Mouse (Mus musculus) c-Kit-positive CD71-negative TER-119-negative erythroid progenitor cells, embryonic 14.5 days (primary cell): ENCODE data around the gene Suclg1.

Source experiments
- DNase-seq: peaks from one replicate; pipeline ENCODE4 v3.0.0-alpha.2; 2013; ENCODE audit warnings: low read depth

Gene Suclg1

DNA sequence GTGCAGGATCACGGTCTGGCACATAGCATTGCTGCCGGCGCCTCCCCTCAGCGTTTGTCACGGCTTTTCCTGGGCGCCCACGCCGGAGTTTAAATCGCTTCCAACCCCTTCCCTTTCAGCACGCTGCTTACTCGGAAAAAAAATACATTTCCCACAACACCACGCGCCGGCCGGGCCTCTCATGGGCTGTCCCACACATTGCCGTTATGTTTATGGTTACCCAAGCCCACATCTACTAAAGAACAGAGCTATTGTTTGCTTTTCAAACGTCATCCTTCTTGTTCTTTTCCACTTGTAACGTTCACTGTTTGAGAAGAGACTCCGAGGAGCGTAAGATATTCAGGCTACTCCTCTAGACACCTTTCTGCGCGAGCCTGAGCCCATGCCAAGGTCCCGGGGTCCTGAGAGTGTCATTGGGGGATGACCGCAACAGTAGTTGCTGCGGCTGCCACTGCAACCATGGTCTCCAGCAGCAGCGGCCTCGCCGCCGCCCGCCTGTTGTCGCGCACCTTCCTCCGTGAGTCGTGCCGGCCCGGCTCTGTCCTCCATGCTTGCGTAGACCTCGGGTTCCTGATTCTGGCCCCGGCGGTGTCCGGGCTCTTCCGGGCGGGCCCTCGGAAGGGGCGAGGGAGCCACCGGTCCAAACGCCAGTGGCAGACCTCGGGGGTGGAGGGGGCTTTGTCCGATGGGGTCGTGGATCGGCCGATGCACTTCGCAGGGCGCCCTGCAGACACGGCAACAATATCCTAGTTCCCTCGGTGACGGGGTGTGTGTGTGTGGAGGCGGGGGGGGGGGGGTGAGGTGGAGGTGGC is at the start of gene Suclg1:
TSS of gene Suclg1 (plus strand) at position 146 of the 812 bp plus-strand sequence.
- peak; percentile 83 for DNase-seq

DNA sequence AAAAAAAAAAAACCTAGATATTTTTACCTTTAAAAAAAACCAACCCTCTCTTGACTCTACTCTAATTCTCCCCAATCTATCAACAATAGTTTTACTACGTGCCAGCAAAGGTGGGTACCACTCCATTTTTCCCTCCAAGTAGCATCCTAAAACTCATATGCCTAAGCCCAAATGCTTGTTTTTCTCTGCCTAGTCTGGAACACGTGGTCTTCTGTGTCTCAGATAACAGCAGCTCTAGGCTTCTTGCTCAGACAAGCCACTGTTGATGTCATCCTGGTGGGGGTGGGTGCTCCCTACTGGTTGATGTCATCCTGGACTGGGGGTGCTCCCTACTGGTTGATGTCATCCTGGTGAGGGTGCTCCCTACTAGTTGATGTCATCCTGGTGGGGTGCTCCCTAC is 44.5 kb upstream of the Suclg1 start:
- DNase-seq = no peak

GRCm38 (mm10) chr6:73204937-73205336 is 43.2 kb upstream of the Suclg1 start:
- DNase-seq = no peak

DNA sequence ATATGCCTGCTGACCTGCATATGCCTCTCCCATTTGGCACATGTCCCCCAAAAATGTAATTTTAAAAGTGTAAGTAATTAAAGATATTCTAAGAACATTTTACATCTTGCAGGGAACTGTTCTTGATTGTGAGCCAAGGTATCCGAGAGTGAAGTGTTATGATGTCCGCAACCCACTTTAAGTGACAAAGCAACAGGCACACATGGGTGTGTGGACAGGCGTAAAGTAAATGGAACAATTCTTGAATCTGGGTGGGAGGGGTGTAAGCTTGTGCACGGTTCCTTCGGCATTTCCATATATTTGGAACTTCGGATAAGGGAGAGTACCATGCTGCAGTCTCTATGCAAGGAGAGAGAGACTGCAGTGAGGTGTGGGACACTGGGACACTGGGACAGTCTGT is 38.6 kb upstream of the Suclg1 start:
- no peak for DNase-seq

GRCm38 (mm10) chr6:73210445-73210972 is 37.7 kb upstream of the Suclg1 start:
- DNase-seq = peak; percentile 45

- DNase-seq = no peak
Observed at GRCm38 (mm10) chr6:73211036-73211435, 37.1 kb upstream of the Suclg1 start.

DNA sequence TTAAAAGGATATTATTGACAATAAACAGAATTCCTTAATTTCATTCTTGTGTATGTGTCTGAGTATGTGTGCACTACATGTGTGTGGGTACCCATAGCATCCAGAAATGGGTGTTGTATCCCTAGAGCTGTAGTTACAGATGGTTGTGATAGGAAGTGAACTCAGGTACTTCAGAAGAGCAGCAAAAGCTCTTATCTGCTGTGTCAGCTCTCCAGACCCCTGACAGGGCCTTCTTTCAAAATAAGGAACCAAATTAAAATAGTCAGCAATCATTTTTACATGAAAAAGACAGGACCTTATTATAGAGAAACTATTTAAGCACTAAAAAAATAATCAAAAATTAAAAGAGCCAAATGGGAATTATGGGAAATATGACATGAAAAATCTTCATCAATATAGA is 36.6 kb upstream of the Suclg1 start:
- no peak for DNase-seq

DNA sequence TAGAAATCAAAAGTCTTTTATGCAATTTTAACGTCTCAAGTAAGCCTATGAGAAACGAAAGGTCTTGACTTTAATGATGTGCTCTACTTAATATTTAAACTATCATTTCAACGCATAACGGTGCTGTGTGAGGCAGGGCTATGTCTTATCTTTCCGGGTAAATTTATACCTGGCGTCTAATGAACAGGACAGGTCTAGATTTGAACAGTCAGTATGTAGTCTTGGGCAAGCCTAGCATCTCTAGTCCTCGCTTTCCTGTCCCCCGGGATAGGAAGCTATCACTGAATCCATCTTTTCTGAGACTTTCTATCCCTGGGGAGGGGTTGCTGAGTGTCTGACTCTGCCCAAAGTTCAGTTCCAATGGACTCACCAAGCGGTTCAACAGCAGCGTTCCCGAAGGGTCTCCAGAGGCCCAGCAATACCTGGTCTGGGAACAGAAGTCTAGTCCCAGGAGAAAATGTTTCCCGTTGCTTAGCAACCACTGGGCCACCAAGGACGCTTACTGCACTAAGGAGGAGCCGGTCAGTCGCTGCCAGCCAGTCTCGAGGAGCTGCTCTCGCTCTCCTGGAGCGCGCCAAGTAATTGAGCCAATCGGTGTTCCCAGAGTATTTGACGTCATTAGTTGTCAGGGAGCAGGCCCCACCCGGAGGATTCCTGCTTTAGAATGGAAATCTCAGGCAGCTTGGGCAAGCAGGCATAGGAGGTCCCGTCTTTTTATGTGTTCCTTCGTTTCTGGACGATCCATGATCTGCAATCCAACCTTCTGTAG is 26.8 kb upstream of the Suclg1 start, which contains the start of gene Dnah6:
TSS of gene Dnah6 (minus strand) at position 463 of the 769 bp plus-strand sequence.
- DNase-seq = peak; percentile 77

DNA sequence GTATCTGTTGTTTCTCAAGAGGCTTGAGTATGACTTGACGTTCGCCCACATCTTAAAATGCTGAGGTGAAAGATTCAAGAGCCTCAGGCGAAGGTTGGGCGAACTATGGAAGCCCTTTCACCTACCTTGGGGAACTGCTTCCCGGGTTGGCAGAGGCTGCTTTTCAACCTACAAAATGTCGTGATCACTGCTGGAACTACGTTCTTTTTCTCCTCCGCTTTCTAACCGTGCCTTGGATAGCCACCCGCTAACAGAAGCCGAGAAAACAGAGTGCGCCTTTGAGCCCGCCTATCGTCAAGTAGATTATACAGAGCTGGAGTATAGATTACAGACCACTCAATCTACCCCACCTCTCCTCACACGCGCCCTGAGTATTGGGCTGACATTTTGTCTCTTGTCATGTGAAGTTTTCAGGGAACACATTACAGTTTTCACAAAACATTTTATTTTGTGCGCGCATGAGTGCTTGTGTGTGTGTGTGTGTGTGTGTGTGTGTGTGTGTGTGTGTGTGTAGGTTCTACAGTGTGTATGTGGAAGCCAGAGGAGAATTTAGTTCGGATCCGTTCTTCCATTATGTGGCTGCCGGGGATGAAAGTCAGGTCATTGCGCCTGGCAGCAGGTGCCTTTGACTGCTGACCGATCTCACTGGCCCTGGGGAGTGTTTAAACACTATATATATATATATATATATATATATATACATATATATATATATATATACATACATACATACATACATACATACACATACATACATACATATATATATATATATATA is 26.0 kb upstream of the Suclg1 start:
- DNase-seq = no peak

DNA sequence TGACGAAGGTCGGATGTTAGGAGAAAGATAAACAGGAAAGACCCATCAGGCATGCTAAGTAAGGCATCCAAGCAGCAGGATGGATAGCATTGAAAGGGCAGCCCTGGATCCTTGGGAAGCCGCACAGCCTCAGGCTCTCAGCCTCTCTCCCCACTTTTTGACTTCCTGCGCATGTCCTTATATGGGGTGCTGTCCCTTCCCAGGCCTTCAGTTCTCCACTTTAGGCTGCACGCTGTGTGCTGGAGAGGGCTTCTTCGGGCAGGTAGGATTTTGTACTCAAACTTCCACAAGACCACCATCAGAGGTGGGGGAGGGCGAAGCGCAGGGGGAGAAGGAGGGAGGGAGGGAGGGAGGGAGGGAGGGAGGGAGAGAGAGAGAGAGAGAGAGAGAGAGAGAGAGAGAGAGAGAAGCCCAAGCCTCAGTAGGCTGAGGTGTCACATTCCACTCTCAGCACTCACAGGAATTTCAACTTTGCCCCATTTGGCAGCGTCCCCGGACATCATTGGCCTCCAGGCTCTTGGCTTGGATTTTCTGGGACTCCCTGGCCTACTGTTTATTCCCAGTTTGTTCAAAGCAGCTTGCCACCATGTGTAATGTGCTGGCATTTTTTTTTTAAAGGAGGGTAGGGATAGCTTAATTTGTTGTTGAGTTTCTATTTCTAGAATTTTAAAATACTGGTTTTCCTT is 25.2 kb upstream of the Suclg1 start:
- DNase-seq = no peak

- peak; percentile 56 for DNase-seq
Observed at GRCm38 (mm10) chr6:73227376-73228158, 20.6 kb upstream of the Suclg1 start.

DNA sequence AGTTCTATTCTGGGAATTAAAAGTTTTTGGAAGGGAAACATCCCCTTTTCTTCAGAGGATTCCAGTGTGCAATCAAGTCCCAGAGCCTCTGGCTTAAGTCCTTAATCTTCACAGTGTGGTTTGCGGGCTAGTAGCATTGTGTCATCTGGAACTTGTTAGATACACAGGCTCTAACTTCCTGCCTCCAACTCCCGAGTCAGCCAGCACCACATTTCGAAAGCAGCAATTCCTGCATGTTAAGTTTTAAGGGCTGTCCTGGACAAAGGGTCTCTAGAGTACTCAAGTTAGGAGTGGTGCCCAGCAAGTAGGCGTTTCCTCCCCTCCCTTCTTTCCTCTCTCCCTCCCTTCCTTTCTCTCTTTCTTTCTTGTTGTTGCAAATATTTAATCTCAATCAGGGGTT is 19.8 kb upstream of the Suclg1 start:
- DNase-seq = no peak

- DNase-seq = no peak
Observed at GRCm38 (mm10) chr6:73228881-73229280, 19.3 kb upstream of the Suclg1 start.

- no peak for DNase-seq
Observed at GRCm38 (mm10) chr6:73232152-73232584, 16.0 kb upstream of the Suclg1 start.

GRCm38 (mm10) chr6:73233202-73233726 is 14.9 kb upstream of the Suclg1 start:
- no peak for DNase-seq

GRCm38 (mm10) chr6:73234302-73234900 is 13.8 kb upstream of the Suclg1 start:
- DNase-seq = no peak

DNA sequence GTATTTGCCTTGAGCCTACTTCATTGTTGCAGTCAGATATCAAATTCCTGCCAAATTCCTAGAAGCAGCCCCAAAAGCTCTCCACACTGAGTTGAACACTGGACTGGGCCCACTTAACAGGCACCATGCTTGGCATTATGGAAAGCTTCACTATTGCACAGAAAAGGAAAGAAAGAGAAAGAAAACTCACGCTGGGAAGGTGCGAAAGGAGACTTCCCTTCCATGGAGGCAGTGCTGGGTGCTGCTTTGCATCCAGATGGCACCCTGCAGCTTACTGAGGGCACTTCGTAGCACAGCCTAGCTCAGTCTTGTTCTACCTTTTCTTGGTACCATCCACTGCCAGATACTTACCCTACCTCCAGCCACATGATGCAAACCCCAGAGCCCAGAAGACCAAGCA is 12.5 kb upstream of the Suclg1 start:
- no peak for DNase-seq

GRCm38 (mm10) chr6:73246821-73247220 is 1.4 kb upstream of the Suclg1 start:
- no peak for DNase-seq

DNA sequence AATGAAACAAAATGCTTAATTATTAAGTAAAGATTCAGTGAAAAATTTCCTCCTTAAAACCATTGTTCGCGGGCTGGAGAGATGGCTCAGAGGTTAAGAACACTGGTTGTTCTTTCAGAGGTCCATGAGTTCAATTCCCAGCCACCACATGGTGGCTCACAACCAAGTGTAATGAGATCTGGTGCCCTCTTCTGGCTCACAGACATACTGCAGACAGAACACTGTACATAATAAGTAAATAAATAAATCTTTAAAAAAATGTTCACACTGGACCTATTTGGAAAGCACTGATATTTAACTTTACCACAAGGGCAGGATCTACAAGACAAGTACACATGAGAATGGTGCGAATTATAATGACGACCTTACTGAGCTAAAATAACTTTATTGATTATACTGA is 730 bp upstream of the Suclg1 start:
- peak; percentile 53 for DNase-seq

GRCm38 (mm10) chr6:73249049-73249422 is 854 bp downstream of the Suclg1 start:
- DNase-seq = no peak
